Mouse (Mus musculus) layer of hippocampus, adult 8-10 months (tissue): ENCODE measurements around the gene Sema3c. TPM values are rescaled to one million over a fixed set of nuclear protein-coding genes. Genes with fewer than 3 reads are reported as not detected.

Experiments
- DNase-seq, 2 experiments: peaks; one replicate each; pipeline ENCODE4 v3.0.0; 2022; ENCODE audit warnings: low spot score in 2 of 2
- total RNA-seq, 4 experiments: library from RNA; stranded (reverse); gene quantifications; 2 replicates each; pipeline ENCODE4 v1.2.4; 2022

Sema3c gene
- total RNA-seq, 4 experiments from 2014 or later: 11.3 to 15.1 (median 14.4) TPM

DNA sequence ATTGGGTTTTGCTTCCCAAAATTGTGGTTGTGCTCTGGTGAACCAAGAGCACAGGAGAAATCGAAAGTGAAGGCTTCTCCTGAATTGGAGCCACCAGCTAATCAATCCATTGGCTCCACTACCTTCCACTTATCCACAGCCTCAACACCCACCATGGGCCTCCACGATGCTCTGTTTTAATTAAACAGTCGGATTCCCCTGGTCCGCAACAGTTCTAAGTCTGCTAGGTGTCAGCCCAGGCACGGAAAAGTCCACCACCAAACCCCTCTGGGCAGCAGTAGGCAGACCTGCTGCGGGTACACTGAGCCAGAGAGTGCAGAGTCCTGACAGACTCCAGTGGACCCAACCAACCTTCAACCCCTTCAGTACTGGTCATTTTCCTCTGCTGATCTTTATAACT, 202.5 kb downstream of the Sema3c start:
- no peak for DNase-seq

Other genes with a start within 250 kb of the Sema3c start
- not detected for gene Speer4f2, start 201.1 kb upstream of the Sema3c start, total RNA-seq
- gene Speer4f1, start 98.2 kb upstream of the Sema3c start, total RNA-seq: not detected